Mouse (Mus musculus): ENCODE measurements around the gene Cfap65. TPM values are rescaled to one million over a fixed set of nuclear protein-coding genes. Genes with fewer than 3 reads are reported as not detected.

The Cfap65 gene
- polyA plus RNA-seq, 1 experiment from 2014 or later: 0.11 TPM

DNA sequence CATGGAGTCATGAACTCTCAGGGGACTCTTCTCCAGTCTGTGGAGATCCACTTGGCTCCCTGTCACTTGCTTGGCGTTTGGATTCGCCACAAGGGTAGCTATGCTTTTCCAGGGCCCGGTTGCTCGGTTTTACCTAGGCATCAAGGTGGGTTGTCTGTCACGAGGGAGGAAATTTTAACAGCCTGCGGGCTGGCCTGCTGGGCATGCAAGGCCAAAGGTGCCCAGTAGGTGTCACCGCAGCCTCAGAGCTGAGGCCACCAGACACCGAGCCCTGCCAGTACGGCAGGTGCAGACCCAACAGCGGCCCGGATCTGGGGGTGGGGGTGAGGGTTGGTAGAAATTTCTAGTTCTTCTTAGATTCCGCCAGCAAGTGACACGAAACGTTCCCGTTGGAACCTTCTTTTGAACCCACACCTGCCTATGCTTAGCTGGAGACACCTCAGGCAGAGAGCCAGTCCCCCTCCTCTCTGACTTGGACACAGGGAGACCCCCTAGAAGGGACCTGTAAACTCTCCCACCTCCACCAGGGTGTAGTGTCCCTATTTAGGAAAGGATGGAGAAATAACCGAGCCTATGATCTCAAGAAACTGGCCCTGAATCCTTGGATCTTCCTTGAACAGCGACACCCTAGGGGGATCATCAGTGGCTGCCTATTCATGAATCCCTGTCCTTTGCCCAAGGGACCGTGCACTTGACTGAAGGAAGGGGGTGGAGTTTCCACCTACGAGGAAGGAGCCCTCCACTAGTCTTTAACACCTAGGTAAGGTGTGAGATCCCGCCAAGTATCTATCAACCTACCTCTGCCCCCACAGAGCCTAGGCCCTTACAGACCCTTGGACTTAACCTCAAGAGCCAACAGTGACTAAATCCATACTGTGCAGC lies 13.6 kb upstream of the Cfap65 start:
- Histone ChIP-seq H3K4me2 (ENCODE audit: low read depth, low read length, severe bottlenecking) (peak overlapping the region; percentile 3; the same call in 1 of the 2 replicates), H3K9me3 (ENCODE audit: control insufficient read depth, low read length) (no peaks in the 10 kb centered on the region), H3K27me3 (ENCODE audit: control insufficient read depth, insufficient read depth, low read length) (peaks cover 78% of the 10 kb centered on the region), H3K9ac (ENCODE audit: low read length) (no peak overlapping the region), H3K4me1 (replicated peaks; ENCODE audit: control insufficient read depth, insufficient read depth, low read length) (peaks cover 17% of the 10 kb centered on the region), H3K4me3 (ENCODE audit: low read depth, low read length) (no peak overlapping the region), H3K36me3 (ENCODE audit: control insufficient read depth, insufficient read depth, low read length) (no peaks in the 10 kb centered on the region), H3K27ac (ENCODE audit: low read depth, low read length) (no peak overlapping the region)
- ATAC-seq (replicated peaks; ENCODE audit: low FRiP score) (no peak), DNase-seq (ENCODE audit: low spot score) (peak; percentile 82)
- 2% methylated on average over 20 of the region's 20 CpGs for WGBS

DNA sequence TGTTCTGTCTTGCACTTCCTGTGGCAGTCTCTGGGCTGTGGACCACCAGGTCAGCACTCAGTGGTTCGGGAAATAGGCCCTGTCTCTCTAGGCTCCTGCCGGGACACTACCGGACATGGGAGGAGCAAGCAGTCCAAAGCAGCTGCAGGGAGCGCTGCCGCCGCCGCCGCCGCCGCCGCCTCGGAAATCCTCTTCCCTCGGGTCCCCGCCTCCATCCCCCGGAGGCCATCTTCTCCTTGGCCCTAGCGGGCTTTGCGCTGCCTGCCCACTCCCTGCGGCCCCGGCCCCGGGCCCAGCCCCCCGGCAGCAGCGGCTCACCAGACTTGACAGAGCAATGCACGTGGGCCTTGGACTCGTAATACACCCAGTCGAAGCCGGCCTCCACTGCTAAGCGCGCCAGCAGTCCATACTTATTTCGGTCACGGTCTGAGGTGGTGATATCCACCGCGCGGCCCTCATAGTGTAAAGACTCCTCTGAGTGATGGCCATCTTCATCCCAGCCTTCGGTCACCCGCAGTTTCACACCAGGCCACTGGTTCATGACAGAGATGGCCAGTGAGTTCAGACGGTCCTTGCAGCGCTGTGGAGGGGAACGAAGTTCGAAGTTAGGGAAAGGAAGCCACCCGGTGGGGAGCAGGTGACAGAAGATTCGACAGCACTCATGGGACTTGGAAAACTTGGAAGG lies 12.7 kb upstream of the Cfap65 start:
- WGBS: 2% methylated on average over 41 of the region's 41 CpGs
- H3K27ac ChIP-seq (ENCODE audit: low read depth, low read length): no peak overlapping the region
- ATAC-seq (replicated peaks; ENCODE audit: low FRiP score) (no peak), DNase-seq (ENCODE audit: low spot score) (peak; percentile 74)
- peaks cover 71% of the 10 kb centered on the region for H3K27me3 ChIP-seq (ENCODE audit: control insufficient read depth, insufficient read depth, low read length)
- H3K4me2 ChIP-seq (ENCODE audit: low read depth, low read length, severe bottlenecking): peak overlapping the region; percentile 51
- H3K4me1 ChIP-seq (replicated peaks; ENCODE audit: control insufficient read depth, insufficient read depth, low read length): peaks cover 17% of the 10 kb centered on the region
- H3K9ac ChIP-seq (ENCODE audit: low read length): peak overlapping the region; percentile 44
- peak overlapping the region; percentile 21; the same call in 1 of the 2 replicates for H3K4me3 ChIP-seq (ENCODE audit: low read depth, low read length)
- no peaks in the 10 kb centered on the region for H3K36me3 ChIP-seq (ENCODE audit: control insufficient read depth, insufficient read depth, low read length)
- H3K9me3 ChIP-seq (ENCODE audit: control insufficient read depth, low read length): no peaks in the 10 kb centered on the region

DNA sequence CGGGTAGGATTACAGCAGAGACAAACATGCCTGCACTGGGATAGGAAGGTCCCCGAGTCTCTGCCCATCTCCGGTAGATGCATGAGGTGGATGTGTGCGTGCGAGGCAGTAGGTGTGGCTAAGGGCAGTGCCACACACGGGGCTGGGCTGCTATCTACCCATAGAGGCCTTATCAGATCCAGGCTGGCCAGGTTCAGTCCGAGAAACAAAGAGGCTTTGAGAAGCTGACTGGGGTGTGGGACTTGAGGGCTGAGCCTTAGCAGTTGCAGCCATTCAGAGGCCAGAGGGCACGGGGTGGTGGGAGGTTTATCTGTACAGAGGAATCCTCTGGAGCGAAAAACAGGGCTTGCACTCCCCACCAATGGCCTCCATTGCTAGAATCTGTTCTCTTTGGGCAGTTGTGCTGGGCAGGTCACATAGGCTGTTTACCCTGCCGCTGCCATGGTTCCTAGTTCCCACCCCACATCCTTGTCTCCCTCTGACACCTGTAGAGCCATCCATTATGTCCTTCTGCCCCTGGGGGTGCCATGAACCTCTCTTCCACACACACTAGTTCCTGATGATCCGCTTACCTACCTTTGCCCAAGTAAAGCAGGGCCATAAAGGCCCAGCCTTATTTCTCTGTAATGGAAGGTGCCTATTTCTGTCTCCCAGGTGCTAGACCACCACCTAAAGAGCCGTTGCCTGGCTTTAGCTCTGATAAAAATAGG lies 6.4 kb upstream of the Cfap65 start:
- Histone ChIP-seq H3K27me3 (ENCODE audit: control insufficient read depth, insufficient read depth, low read length) (peaks cover 11% of the 10 kb centered on the region), H3K9ac (ENCODE audit: low read length) (no peak overlapping the region), H3K27ac (ENCODE audit: low read depth, low read length) (no peak overlapping the region), H3K9me3 (ENCODE audit: control insufficient read depth, low read length) (no peaks in the 10 kb centered on the region), H3K36me3 (ENCODE audit: control insufficient read depth, insufficient read depth, low read length) (no peaks in the 10 kb centered on the region), H3K4me3 (ENCODE audit: low read depth, low read length) (no peak overlapping the region), H3K4me1 (replicated peaks; ENCODE audit: control insufficient read depth, insufficient read depth, low read length) (no peaks in the 10 kb centered on the region), H3K4me2 (ENCODE audit: low read depth, low read length, severe bottlenecking) (no peak overlapping the region)
- 61% methylated on average over 12 of the region's 12 CpGs for WGBS
- DNase-seq (ENCODE audit: low spot score) (no peak), ATAC-seq (replicated peaks; ENCODE audit: low FRiP score) (no peak)

DNA sequence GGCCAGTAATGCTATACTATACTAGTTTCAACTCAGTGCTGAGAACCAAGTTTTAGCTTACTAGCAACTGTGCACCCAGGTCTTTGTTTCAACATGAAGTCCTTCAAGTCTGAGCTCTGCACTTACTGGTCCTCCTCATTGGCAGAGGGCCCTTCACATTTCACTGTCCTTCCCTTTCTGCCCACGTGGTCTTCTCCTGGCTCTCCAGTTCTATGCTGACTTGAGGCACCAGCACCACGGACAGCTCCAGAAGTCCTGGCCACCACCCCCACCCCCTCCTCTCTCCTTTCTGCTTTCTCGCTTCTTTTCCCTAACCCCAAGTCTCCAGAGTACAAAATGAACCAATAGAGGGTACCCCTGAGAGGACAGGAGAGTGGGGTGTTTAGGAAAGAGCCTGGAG lies 4.4 kb upstream of the Cfap65 start:
- Histone ChIP-seq H3K36me3 (ENCODE audit: control insufficient read depth, insufficient read depth, low read length) (no peaks in the 10 kb centered on the region), H3K9me3 (ENCODE audit: control insufficient read depth, low read length) (no peaks in the 10 kb centered on the region), H3K4me1 (replicated peaks; ENCODE audit: control insufficient read depth, insufficient read depth, low read length) (no peaks in the 10 kb centered on the region), H3K27me3 (ENCODE audit: control insufficient read depth, insufficient read depth, low read length) (peaks cover 2% of the 10 kb centered on the region; the same call in 1 of the 2 replicates), H3K4me3 (ENCODE audit: low read depth, low read length) (no peak overlapping the region), H3K9ac (ENCODE audit: low read length) (no peak overlapping the region), H3K27ac (ENCODE audit: low read depth, low read length) (no peak overlapping the region), H3K4me2 (ENCODE audit: low read depth, low read length, severe bottlenecking) (no peak overlapping the region)
- ATAC-seq (replicated peaks; ENCODE audit: low FRiP score): no peak
- 5% methylated on average over 3 of the region's 3 CpGs for WGBS
- DNase-seq (ENCODE audit: low spot score): no peak

DNA sequence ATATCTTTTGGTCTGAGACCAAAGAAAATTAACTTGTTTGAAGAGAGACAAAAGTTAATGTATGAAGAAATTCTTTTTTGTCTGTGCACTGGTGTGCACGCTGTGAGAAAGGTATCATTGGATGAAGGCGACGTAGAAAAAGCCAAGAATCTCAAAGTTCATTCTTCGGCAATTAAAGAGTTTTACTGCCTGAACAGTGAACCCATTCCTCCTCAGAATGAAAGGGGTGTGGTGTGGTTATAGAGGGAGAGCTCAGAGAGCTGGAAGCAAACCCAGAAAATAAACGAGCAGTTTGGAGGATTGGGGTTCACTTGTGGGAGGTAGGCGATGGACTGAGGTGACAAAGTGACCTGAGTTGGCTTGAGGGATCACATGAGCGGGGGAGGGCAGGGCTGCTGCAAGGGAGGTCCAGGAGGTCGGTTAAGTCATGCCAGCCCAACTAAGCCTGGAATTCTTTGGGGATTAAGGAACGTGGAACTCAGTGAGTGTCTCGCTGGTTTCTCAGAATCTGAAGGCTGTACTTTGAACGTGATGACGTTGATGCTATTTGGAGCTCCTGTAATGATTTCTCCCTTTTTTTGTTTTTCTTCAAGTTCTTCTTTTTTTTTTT lies 927 bp upstream of the Cfap65 start:
- H3K9ac ChIP-seq (ENCODE audit: low read length): no peak overlapping the region
- no peak overlapping the region for H3K27ac ChIP-seq (ENCODE audit: low read depth, low read length)
- H3K4me2 ChIP-seq (ENCODE audit: low read depth, low read length, severe bottlenecking): no peak overlapping the region
- no peak for DNase-seq (ENCODE audit: low spot score)
- WGBS: 36% methylated on average over 12 of the region's 12 CpGs
- no peak overlapping the region for H3K4me3 ChIP-seq (ENCODE audit: low read depth, low read length)
- no peaks in the 10 kb centered on the region for H3K9me3 ChIP-seq (ENCODE audit: control insufficient read depth, low read length)
- H3K4me1 ChIP-seq (replicated peaks; ENCODE audit: control insufficient read depth, insufficient read depth, low read length): no peaks in the 10 kb centered on the region
- H3K27me3 ChIP-seq (ENCODE audit: control insufficient read depth, insufficient read depth, low read length): peaks cover 3% of the 10 kb centered on the region; the same call in 1 of the 2 replicates
- no peak for ATAC-seq (replicated peaks; ENCODE audit: low FRiP score)
- no peaks in the 10 kb centered on the region for H3K36me3 ChIP-seq (ENCODE audit: control insufficient read depth, insufficient read depth, low read length)

DNA sequence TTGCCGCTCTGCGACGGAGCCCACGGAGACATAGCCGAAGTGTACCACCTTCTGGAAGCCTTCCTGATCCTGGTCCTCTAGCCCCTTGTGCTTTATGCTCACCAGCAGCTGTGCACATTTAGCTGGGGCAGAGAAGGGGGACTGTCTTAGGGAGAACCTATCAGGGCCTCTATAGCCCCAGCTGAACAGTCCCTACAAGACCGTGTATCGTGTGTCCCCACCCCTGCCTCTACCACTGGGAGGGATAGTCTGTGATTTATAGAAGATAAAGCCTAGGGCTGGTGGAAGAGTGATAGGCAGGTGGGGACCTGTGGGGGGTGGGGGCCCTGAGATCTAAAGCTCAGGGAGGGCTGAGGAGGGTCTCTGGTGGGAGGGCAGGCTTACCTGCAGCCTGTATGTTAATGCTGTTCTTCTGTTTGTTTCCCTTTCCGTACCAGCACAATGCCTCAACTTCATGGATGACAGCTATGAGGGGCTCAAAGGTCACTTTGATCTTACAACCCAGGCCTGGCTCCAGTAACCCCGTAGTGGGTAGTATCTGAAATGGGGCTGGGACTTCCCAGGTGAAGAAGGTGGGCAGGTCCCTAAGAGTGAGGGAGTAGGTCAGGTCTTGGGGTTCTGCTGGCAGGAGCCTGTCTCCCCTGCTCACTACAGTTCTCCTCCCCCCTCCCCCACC lies 7.6 kb downstream of the Cfap65 start:
- no peaks in the 10 kb centered on the region for H3K9me3 ChIP-seq (ENCODE audit: control insufficient read depth, low read length)
- no peak overlapping the region for H3K4me3 ChIP-seq (ENCODE audit: low read depth, low read length)
- H3K36me3 ChIP-seq (ENCODE audit: control insufficient read depth, insufficient read depth, low read length): no peaks in the 10 kb centered on the region
- 87% methylated on average over 9 of the region's 9 CpGs for WGBS
- H3K4me2 ChIP-seq (ENCODE audit: low read depth, low read length, severe bottlenecking): no peak overlapping the region
- ATAC-seq (replicated peaks; ENCODE audit: low FRiP score) (no peak), DNase-seq (ENCODE audit: low spot score) (no peak)
- no peaks in the 10 kb centered on the region for H3K4me1 ChIP-seq (replicated peaks; ENCODE audit: control insufficient read depth, insufficient read depth, low read length)
- no peaks in the 10 kb centered on the region for H3K27me3 ChIP-seq (ENCODE audit: control insufficient read depth, insufficient read depth, low read length)
- H3K9ac ChIP-seq (ENCODE audit: low read length): no peak overlapping the region
- H3K27ac ChIP-seq (ENCODE audit: low read depth, low read length): no peak overlapping the region

DNA sequence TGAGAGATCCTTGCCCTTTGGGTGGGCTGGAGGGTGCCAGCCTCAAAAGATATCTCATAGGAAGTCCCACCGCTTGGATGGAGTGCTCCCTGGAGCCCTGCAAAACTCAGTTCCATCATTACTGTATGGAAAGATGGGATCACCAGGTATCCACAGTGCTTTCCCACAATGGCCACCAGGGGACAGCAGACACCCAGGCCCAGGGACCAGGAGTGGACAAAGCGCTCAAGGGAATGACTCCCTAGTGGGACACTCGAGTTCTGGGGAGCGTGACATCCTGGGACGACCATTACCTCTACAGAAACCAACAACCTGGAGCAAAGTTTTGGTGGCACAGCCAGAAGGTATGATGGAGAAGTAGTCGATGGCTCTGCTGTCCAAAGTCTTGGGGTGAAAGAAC lies 8.7 kb downstream of the Cfap65 start:
- Histone ChIP-seq H3K9me3 (ENCODE audit: control insufficient read depth, low read length) (no peaks in the 10 kb centered on the region), H3K27me3 (ENCODE audit: control insufficient read depth, insufficient read depth, low read length) (no peaks in the 10 kb centered on the region), H3K4me2 (ENCODE audit: low read depth, low read length, severe bottlenecking) (no peak overlapping the region), H3K4me3 (ENCODE audit: low read depth, low read length) (no peak overlapping the region), H3K9ac (ENCODE audit: low read length) (no peak overlapping the region), H3K27ac (ENCODE audit: low read depth, low read length) (no peak overlapping the region), H3K36me3 (ENCODE audit: control insufficient read depth, insufficient read depth, low read length) (no peaks in the 10 kb centered on the region), H3K4me1 (replicated peaks; ENCODE audit: control insufficient read depth, insufficient read depth, low read length) (no peaks in the 10 kb centered on the region)
- ATAC-seq (replicated peaks; ENCODE audit: low FRiP score): no peak
- WGBS: 39% methylated on average over 6 of the region's 6 CpGs
- no peak for DNase-seq (ENCODE audit: low spot score)

DNA sequence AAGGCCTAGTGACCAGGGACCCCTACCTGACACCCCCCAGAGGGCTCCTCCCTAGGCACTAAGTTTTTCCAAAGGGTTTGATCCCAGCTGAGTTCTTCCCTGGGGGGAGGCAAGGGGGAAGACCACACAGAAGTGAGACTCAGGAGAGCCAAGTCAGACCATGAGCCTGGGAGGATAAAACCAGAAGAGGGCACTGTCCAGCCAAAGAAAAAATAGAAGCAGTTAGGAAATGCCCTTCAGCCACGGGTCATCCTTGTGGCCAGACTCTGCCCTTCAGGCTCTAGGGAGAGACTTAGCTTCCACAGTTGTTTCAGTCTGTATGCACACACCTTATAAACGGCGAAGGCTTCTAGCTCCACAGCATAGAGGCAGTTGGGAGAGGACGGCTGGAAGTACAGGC lies 10.9 kb downstream of the Cfap65 start:
- DNase-seq (ENCODE audit: low spot score) (no peak), ATAC-seq (replicated peaks; ENCODE audit: low FRiP score) (no peak)
- Histone ChIP-seq H3K9ac (ENCODE audit: low read length) (no peak overlapping the region), H3K4me1 (replicated peaks; ENCODE audit: control insufficient read depth, insufficient read depth, low read length) (no peaks in the 10 kb centered on the region), H3K4me3 (ENCODE audit: low read depth, low read length) (no peak overlapping the region), H3K4me2 (ENCODE audit: low read depth, low read length, severe bottlenecking) (no peak overlapping the region), H3K36me3 (ENCODE audit: control insufficient read depth, insufficient read depth, low read length) (no peaks in the 10 kb centered on the region), H3K27ac (ENCODE audit: low read depth, low read length) (no peak overlapping the region), H3K27me3 (ENCODE audit: control insufficient read depth, insufficient read depth, low read length) (no peaks in the 10 kb centered on the region), H3K9me3 (ENCODE audit: control insufficient read depth, low read length) (no peaks in the 10 kb centered on the region)
- 61% methylated on average over 4 of the region's 4 CpGs for WGBS
